Mouse (Mus musculus) embryo, embryonic 10 days (tissue): ENCODE measurements around the gene Galnt10.

Experiments used
- DNase-seq: peaks from one replicate; pipeline ENCODE4 v3.0.0-alpha.2; 2015; ENCODE audit warnings: low spot score

Galnt10 gene

GRCm38 (mm10) chr11:57827915-57828545 is 182.8 kb downstream of the Galnt10 start:
- DNase-seq, result peak; percentile 65

DNA sequence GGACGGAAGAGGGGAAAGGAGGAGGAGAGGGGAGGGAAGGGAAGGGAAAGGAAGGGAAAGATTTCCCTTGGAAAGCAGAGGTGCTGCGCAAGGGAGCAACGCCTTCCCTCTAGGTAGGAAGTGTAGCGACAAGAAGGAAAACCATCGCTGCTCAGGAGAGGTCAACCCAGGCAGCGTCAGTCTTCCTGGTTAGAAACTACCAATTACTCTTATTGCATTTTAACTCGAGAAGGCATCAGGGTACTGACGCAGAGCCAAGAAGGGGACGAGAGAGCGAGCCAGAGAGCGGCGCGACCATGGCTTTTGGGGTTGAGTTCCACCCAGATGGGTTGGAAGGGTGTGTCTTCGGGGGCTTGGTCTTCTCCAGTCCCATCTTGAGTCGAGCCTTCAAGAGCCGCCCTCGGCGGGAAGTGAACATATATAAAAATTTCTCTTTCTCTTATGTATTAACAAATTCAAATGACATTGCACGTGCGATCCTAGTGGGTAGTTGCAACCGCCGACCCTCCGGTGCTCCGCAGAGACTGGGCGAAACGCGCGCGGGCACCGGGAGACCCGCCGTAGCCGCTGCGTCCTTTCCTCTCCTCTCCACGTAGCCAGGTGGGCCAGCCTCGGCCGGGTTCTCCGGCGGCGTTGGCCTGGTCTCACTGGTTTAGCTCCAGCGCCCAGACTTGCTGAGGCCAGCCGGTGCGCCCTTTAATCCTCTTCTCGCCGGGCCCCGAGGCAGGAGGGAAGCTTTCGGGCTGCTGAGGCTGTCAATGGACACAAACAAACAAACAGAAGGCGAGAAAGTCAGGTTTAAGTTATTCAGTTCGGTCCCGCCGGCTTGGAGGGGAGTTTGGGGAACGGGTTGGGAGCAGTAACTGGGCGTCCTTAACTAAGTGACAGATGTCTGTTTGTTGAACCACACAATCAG is 184.0 kb downstream of the Galnt10 start:
- no peak for DNase-seq

DNA sequence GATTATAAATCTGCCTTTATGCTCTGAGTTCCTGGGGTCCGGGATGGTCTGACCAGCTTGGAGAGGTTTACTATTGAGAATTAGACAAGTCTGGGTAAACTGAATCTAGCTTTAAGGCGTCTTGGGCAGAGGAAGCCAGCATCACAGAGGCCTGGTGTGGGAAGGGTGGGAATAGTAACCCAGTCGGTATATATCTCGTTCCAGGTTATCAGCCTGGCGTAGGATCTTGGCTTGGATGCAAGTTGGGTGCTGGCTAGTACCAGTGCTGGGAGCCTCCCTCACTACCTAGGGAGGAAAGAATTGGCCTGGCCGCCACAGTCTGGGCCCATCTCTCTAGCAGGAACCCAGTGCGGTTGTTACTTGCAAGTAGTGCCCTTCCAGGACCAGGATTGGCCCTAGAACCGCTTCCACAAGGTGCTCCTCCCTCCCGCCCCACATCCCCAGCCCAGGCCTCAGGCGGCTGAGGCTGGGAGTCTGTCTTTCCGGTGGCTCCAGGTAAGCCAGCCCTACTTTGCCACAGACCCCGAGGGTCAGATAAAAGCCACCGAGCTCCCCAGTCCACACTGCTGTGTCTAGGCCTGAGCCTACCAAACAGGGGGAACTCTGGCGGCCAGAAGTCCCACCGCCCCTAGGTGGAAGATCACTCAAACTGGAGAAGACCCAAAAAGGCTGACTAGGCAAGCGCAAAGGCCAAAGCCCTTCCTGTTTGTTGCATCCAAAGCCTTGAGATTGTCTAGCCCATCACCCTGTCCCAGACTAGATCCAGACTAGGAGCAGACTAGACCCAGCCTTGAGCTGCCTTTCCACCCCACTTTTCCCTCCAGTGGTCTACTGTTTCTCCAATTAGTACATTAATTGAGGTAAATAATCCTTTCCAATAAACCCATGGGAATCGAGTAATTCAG is 184.9 kb downstream of the Galnt10 start:
- DNase-seq, result no peak

GRCm38 (mm10) chr11:57831281-57831781 is 186.1 kb downstream of the Galnt10 start:
- no peak for DNase-seq

GRCm38 (mm10) chr11:57831861-57832260 is 186.6 kb downstream of the Galnt10 start:
- peak; percentile 54 for DNase-seq

DNA sequence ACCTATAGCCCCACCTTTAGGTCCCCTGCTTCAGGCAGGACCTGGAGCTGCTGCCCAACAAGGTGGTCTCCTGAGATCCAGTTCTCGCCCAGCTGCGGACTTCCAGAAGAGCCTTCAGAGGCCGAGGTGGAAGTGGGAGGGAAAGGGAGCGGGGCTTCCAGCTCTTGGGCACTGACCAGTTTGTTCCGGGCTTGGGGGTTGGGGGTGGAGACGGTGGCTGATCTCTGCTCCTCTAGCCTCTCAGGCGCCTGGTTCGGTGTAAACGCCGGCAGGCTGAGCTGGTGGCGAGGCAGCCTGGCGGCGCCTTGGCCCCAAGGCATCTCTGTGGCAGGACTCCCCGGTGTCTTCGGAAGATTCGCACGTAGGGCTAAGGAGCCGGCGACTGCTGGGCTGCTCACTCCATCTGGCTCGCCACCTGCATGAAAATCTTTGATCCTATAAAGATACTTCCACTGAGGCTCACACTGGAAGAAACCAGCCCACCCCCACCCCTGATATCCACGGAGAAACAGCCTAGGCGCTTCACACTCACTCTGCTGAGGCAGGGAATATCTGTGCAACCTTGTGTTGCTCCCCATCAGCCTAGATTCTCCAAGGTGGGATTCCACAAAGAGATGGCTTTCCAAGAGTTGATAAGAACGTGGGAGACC is 187.4 kb downstream of the Galnt10 start, which contains the start of gene Hand1:
Gene Hand1 (minus strand): TSS at position 267 of the 650 bp plus-strand sequence.
- no peak for DNase-seq

DNA sequence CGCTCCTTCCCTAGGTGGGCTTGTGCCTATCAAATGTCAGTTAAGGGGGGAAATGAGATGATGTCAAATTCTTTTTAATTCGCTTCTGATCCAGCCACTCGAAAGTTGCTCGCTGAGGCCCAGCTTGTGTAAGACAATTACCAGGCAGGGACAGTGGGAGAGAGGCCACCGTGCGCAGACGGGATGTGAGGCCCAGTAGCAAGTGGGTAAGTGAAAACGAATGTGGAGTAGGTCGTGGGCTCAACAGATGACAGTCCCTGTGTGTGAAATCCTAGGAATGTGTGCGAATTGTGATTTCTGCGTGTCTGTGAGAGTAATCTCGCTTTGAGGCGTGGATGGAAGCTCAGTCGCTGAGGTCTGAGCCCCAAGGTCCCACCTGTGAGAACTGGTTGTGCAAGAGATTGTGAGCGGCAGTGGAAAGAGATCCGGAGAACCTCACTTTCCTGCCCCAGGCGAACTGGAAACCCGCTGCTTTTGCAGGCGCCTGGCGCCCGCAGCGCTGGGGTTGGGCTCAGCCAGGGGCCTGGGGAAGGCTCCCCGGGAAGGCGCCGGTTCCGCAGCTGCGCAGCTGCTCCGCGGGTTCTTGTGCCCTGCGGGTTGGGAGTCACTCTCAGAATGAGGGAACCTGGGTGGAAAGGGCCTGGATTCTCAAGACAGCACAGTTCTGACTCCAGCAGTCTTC is 188.2 kb downstream of the Galnt10 start:
- no peak for DNase-seq

DNA sequence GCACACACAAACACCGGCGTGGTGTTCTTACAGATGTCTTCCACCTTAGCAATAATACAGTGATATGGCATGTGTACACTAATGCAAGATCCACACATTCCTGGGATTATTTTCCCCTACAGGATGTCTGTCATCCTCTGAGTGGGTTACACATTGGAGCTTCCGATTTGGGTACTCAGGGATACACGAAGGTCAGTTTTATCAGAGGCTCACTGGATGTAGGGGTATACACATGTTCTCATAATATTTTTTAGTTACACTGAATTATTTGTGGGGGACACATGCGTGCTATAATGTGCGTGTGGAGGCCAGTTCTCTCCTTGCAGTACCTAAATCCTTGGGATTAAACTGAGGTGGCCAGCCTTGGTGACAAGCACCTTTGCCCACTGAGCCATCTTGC is 188.8 kb downstream of the Galnt10 start:
- DNase-seq, result no peak

- no peak for DNase-seq
These were observed 190.1 kb downstream of the Galnt10 start for GRCm38 (mm10) chr11:57835331-57835730.

DNA sequence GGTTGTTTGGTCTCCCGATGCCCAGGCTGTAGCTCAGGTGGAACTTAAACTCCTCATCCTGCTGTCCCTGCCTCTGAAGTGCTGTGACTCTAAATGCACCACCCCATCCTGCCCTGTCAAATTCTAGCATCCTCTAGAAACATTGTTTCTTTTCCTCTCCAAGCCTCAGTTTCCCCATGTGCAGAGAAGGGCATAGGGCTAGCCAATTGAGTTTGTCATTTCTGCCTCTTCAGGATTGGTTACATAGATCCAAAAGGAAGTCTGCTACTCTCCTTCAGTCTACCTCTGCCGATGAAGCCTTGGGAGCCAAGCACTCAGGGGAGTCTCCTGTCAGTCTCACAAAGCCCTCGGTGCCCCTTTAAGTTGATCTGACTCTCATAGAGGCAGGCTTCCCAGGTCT is 190.7 kb downstream of the Galnt10 start:
- no peak for DNase-seq

DNA sequence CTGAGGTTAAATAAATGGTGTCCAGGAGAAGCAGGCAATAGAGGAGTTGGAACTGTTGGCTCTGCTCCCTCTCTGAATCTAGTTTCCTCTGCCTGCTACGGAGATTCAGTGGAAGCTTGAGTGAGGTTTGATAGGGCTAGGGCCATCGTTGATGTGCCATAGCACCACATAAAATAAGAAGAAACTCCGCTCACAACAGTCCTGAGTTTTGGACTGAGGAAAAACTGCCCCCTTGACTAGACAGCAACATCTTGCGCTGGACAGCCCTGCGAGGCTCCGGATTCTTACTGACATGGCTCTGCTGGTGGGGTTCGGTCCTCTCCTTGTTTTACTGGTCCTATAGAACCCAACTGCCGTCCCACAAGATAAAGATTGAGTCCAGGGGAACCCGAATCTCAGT is 191.2 kb downstream of the Galnt10 start:
- DNase-seq, result no peak
